Mouse (Mus musculus): ENCODE measurements around the gene Tnik.

DNA sequence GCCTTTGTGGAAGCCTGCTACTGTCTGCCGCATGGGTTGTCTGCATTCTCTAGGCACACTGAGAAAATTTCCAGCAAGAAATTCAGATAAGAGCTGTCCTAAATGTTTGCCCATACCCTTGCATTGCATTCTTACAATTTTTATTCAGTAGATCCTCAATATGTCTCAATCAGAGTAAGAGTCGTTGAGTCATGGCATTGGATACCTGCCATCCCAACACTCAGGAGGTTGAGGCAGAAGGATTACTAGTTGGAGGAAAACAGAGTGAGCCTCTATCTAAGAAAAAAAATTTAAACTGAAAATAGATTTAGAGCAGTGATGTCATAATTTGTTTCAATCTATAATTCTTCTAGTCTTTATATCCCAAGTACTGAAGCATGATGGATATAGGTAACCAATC, 109.4 kb downstream of the Tnik start:
- TF ChIP-seq FOSL1 (IDR thresholded peaks at IDR 0.05; ENCODE audit: insufficient read depth, low read length, poor library complexity, severe bottlenecking) (no peak), CTCF (IDR thresholded peaks at IDR 0.05; ENCODE audit: control insufficient read depth, insufficient read depth, insufficient read length) (no peak), MAX (IDR thresholded peaks at IDR 0.05) (no peak), CEBPB (IDR thresholded peaks at IDR 0.05; ENCODE audit: low read depth) (no peak), USF1 (IDR thresholded peaks at IDR 0.05; ENCODE audit: low read depth) (no peak), MYOD1 (IDR thresholded peaks at IDR 0.05; ENCODE audit: control insufficient read depth, insufficient read length, low read depth) (no peak), MYOG (IDR thresholded peaks at IDR 0.05; ENCODE audit: control insufficient read depth, extremely low read depth, insufficient read length) (no peak)

All from C2C12 (cell line).